Mouse (Mus musculus) large intestine, adult 2 months (tissue): ENCODE results near the gene Stard3nl. TPM values are rescaled to one million over a fixed set of nuclear protein-coding genes. Genes with fewer than 3 reads are reported as not detected.
"Not testable (repeated sequence)": the region's sequence is repeated elsewhere in the genome, so short reads cannot be mapped to it uniquely, and the experiment has no call there.

Experiments used
- DNase-seq: peaks from one replicate; pipeline ENCODE4 v3.0.0-alpha.2; 2012; ENCODE audit warnings: low read depth, low spot score
- WGBS: fragments of 180-500 bp; shearing (Covaris S2); methylation state at CpG from one replicate; pipeline ENCODE4 v1.1.7; 2018; 5-methylcytosine and 5-hydroxymethylcytosine counted together
- polyA plus RNA-seq: library from polyadenylated mRNA; depleted of rRNA; stranded (reverse); fragments of >200 nt; gene quantifications from 2 replicates; pipeline ENCODE4 v1.2.3, GENCODE M21; 2012

Stard3nl gene
- polyA plus RNA-seq, 1 experiment: 37.7 TPM

GRCm38 (mm10) chr13:19389896-19390295 lies 5.7 kb downstream of the Stard3nl start:
- 40% methylated on average over 12 of the region's 12 CpGs for WGBS
- DNase-seq: no peak

GRCm38 (mm10) chr13:19389434-19389833 lies 6.2 kb downstream of the Stard3nl start:
- WGBS: 43% methylated on average over 1 of the region's 1 CpGs
- DNase-seq: no peak

DNA sequence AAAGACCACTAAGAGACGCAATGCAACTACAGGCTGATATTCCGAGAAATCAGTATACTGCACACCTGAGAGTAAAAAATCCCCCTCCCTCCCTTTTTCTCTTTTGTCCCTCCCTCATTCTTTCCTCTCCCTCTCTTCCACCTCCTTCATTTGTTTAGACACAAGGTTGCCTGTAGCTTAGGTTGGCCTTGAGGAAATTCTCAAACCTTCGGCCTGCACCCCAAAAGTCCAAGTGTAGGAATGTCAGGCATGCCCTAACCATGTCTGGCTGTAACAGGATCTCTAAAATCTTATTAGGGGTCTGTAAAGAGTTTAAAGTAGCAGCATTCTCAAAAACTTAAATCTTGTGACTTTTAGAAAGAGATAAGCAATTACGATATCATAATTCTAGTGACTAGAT lies 10.4 kb downstream of the Stard3nl start:
- WGBS: 94% methylated on average over 4 of the region's 4 CpGs
- no peak for DNase-seq

DNA sequence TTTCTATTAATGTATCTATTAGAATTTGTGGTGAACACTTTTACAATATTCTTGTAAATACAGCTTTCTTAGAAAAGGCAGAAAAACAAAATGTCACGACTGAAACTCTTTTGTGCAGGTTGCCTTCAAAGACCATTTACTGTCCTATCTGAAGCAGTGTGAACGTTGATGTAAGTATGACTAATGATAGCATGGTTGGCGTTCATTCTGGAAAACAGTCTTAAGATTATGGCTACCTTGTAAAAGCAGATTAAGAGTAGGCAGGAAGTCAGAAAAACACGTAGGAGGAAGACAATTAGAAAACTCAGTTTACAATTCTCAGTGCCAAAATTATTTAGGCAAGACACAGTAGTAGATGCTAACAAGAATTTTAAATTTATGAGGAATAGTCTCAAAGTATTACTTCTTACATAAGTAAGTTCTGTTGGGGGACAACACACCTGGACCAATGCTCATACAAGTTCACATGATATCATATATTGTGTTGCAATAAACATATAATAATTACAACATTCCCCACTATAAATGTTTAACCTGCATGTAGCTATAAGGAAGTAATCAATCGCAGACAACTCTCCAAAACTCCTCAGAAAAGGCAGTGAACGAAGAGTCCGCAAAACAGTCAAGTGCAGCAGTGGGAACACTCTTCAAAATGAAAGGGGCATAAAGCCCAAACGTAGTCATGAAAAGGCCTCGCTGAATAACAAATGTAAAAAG lies 14.3 kb downstream of the Stard3nl start:
- no peak for DNase-seq
- 31% methylated on average over 9 of the region's 9 CpGs for WGBS

DNA sequence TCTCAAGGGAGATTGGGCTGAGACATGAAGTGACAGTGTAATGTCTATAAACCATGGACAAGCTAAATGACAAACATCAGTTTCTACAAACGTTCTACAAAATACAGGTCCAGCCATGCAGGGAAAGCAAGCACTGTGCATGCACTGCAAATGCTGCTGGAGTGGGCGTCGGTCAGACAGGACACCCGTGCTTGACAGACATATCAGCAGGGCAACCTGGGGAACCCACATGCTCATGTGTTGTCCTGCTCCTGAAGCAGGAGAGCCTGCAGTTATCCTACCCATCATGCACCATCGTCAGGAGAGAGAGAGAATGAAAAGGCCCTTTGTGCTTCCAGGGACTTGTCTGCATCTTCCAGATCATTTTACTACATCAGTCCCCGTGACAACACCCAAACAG lies 16.3 kb downstream of the Stard3nl start:
- WGBS: 41% methylated on average over 6 of the region's 6 CpGs

DNA sequence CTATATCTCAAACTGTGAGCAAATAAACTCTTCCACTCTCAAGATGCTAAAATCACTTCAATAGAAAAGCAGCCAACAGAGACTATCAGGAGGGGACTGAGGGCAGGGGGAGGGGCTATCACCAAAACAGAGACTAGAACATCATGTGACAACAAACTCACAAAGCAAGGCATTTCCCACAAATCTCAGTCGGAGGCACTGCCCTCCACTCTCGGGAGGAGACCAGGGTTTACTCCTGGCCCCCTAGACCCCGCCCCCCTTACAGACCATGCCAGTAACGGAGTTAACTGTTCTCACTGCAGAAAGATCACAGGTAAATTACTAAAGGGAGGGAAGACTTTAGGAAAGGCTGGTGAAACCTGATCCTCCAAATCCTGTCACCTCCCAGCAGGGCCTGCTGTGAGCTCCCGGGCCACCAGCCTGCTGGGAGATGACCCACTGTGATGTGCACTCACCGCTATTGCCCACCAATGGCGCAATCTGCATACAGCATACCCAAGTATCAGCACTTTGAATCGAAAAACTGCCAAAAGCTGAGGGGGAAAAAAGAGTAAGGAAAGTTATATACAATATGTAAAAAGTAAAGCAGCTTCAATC lies 23.4 kb downstream of the Stard3nl start:
- no peak for DNase-seq
- 73% methylated on average over 8 of the region's 8 CpGs for WGBS

More for the DNA sequence above, 16.3 kb downstream of the Stard3nl start:
- DNase-seq: no peak

GRCm38 (mm10) chr13:19368817-19369216 lies 26.8 kb downstream of the Stard3nl start:
- WGBS: 88% methylated on average over 6 of the region's 6 CpGs
- no peak for DNase-seq

DNA sequence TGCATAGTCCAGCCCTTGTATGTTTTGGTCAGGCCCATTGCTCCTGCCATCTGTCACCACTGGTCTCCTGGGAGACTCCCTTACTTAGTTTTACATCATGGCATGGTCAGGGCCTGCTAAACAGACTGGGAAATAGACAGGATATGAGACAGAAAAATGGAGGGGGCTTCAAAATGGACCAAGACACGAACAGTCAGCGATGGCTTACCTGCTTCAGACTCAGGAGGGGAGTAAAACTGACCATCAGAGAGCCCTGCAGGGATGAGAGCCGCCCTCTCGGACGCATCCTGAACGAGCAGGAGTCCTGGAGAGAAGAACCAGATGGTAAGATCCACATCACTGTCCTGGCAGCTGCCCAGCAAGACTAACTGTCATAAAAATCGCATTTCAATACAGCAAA lies 28.1 kb downstream of the Stard3nl start:
- DNase-seq: no peak
- 72% methylated on average over 7 of the region's 7 CpGs for WGBS

DNA sequence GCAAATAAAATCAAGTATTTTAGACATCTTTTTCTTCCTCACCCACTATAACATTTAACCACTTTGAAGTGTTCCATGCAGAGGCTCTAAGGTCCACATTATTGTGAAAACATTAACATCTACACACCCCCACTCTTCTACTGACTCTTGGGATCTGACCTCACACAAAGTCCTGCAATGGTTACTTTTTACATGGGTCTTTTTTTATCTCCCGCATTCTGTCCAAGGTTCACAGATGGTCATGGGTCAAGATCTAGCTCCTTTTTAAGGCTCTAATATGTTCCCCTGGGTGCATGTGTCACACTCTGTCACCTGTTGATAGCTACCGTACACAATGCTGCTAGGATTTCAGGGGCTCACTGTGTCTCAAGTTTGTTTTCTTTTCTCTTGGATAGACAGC lies 28.7 kb downstream of the Stard3nl start:
- 88% methylated on average over 2 of the region's 2 CpGs for WGBS
- DNase-seq: no peak

GRCm38 (mm10) chr13:19365596-19365995 lies 30.0 kb downstream of the Stard3nl start:
- 15% methylated on average over 4 of the region's 4 CpGs for WGBS
- peak; percentile 55 for DNase-seq

GRCm38 (mm10) chr13:19364245-19364772 lies 31.3 kb downstream of the Stard3nl start:
- no peak for DNase-seq
- 59% methylated on average over 11 of the region's 11 CpGs for WGBS

DNA sequence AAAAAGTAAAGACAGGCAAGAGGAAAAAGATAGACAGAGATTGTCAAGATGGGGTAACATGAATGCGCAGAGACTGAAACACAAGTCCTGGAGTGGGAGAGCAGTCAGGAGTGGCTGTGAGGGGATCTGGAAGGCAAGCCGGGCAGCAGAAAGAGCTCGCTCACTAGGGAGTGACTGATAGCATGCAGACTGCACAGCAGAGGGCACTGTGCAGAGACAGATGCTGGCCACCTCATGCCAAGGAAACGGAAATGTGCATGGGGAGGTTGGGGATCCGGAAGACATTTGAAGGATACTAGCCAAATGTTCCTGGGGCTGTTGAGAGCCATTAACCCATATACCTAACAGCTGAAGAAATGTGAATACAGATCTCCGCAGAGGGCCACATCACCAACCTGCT lies 33.2 kb downstream of the Stard3nl start:
- 75% methylated on average over 6 of the region's 6 CpGs for WGBS
- no peak for DNase-seq

- WGBS: 65% methylated on average over 5 of the region's 5 CpGs
- no peak for DNase-seq
Observed at GRCm38 (mm10) chr13:19358027-19358426, 37.6 kb downstream of the Stard3nl start.

- 63% methylated on average over 7 of the region's 7 CpGs for WGBS
- DNase-seq: no peak
Observed at GRCm38 (mm10) chr13:19357301-19357700, 38.3 kb downstream of the Stard3nl start.

GRCm38 (mm10) chr13:19356720-19357119 lies 38.9 kb downstream of the Stard3nl start:
- 88% methylated on average over 5 of the region's 5 CpGs for WGBS
- no peak for DNase-seq

DNA sequence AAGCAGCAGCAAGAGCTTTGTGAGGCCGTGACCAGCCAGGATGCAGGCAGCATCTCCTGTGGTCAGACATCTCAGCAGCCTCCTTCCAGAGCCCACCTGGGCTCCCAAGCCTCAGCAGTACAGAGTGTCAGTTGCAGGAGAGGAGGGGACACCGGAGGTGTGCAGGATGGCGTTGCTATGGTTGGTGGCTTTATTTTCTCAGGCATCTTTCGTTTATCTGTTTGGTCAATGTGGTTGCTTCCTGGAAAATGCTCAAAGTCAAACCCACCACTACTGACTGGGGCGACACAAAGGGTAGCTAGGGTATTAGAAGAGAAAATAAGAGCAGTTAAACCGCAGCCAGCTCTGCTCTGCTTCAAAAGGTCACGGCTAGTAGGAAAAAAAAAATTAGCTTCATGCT lies 39.5 kb downstream of the Stard3nl start:
- 88% methylated on average over 7 of the region's 7 CpGs for WGBS
- no peak for DNase-seq

GRCm38 (mm10) chr13:19352795-19353194 lies 42.8 kb downstream of the Stard3nl start:
- WGBS: 85% methylated on average over 3 of the region's 3 CpGs
- DNase-seq: no peak

- 71% methylated on average over 1 of the region's 1 CpGs for WGBS
- not testable (repeated sequence) for DNase-seq
Observed at GRCm38 (mm10) chr13:19340356-19340755, 55.2 kb downstream of the Stard3nl start.

GRCm38 (mm10) chr13:19336310-19336709 lies 59.3 kb downstream of the Stard3nl start:
- WGBS: 75% methylated on average over 1 of the region's 1 CpGs

More at GRCm38 (mm10) chr13:19336310-19336709, 59.3 kb downstream of the Stard3nl start:
- DNase-seq: not testable (repeated sequence)
